Mouse (Mus musculus): ENCODE results near the gene Pptc7.
A peak's percentile ranks its signal among the peaks of the same experiment; 100 is the strongest.

The Pptc7 gene

DNA sequence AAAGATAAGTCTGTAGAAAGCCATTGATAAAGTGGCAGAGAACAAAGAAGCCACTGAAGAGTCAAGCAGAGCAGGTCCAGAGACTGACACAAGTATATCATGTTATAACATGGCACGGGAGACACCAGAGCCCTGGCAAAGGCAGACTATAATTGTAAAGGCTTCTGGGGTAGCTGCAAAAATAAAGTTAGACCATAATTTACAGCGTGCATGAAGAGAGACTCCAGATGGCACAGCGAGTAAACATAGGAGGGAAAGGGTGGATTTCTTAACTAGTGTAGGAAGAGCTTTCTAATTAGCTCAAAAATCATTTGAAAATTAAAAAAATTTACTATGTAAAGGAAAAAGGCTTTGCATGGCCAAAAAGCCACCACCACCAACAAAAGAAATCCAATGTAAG, 43.1 kb downstream of the Pptc7 start:
- DNase-seq (ENCODE audit: low read depth in 2 of 2, low spot score in 2 of 2): no peak

DNA sequence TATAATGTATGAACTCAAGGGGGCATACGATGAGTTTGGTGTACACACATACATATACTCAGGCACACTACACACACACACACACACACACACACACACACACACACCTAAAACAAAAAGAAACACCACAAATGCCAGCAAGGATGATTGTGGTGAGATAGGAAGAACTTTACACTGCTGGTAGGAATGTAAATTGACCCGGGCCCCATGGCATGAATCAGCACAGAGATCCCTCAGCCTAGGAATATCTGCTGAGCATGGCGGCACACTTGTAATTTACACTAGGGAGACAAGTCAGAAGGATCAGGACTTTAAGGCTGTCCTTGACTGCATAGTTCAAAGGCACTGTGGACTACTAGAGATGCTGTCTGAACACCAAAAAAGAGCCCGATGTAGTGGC, 46.1 kb downstream of the Pptc7 start:
- no peak for DNase-seq (ENCODE audit: low read depth in 2 of 2, low spot score in 2 of 2)

DNA sequence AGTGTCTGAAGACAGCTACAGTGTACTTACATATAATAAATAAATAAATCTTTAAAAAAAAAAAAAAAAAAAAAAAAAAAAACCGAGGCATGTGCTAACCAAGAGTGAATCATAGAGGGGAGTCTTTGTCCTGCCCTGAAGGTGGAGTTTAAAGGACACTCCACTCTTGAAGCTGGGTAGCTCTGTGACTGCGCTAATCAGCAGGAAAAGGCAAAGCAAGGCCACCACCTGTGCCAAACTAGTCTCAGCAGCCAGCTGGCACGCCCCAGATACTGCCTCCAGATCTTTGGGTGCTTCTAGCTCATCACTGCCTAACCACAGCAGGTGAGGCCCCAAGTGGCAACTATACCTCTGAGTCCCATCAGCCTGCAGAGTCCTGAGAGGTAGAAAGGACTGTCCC, 50.5 kb downstream of the Pptc7 start:
- DNase-seq (ENCODE audit: low read depth in 2 of 2, low spot score in 2 of 2): no peak

DNA sequence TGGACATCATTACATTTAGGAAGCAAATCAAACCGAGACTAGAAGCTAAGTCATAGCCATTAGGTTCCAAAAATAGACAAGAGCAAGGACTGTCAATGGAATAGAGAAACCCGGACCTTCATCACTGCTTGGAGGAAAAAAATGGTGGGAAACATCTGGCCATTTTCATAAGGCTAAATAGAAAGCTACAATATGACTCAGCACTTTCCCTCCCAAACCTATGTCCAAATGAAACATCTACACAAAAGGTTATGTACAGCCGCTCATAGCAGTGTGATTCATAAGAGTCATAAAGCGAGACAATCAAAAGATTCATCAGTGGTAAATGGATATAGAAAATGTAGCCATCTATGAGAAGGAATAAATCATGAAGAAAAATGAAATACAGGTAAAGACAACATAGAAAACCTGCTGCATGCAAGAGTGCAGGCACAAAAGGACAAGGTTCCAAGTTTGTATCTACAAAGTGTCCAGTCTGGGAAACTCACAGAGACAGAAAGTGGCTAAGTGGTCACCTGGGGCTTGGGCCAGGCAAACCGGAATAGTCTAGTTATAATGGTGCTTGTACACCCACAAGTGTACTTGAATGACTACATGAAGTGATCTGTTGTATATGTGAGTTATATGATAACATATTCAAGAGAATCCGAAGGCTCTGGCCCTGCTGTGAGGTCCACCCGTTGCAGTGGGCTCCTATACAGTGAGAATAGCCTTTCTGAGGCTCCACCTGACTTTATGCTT, 52.6 kb downstream of the Pptc7 start:
- DNase-seq (ENCODE audit: low read depth in 2 of 2, low spot score in 2 of 2): no peak

DNA sequence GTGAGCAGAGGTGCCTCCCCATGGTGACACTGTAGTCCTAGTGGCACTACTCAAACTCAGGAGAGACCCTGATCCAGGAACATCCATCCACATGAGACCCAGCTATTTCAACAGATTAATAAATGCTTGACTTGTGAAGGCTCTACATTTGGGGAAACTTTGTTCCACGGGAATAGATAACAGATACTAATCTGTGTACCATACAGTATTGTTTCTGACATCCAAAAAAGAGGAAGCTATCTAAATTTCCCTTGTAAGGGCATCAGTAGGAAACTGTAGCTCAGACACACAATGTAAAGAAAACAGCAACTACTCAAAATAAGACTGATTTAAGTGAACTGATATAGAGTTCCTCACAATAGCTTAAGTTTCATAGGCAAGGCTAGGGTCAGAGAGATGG, 58.7 kb downstream of the Pptc7 start:
- no peak for DNase-seq (ENCODE audit: low read depth in 2 of 2, low spot score in 2 of 2)

DNA sequence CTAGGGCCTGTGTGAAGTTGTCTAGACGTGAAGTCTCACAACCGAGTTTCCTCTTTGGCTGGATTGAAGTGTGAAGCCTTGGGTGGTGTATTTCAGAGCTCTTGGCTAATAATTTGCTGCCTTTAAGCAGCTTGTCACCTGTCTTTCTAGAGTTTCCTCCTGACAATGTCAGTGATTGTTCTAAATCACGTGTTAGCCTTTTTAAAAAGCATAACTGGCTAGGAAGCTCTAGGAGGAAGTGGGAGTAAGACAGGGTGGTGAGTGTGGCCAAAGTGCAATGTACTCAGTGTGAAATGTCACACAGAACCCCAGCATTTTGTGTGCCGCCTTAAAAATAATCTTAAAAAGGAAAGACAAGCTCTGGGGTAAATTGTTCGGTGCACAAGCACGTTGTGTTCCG, 59.6 kb downstream of the Pptc7 start:
- DNase-seq (ENCODE audit: low read depth in 2 of 2, low spot score in 2 of 2): peak in 1 of 2 experiments; percentile 19

DNA sequence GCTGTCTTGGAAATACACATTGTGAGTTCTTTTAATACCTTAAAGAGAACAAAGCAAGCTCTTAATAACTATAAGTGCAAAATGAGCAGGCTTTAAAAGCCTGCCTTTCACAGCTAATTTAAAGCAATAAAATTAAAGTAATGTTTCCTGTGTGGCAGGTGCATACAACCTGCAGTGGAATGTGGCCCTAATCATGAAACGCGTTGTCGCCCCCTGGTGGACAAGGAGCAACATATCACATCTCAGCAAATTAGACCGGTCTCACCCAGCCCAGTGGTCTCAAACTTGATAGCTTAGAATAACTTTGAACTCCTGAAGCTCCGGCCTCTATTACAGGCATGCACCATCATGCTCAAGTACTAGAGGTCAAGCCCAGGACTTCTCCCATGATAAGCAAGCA, 60.1 kb downstream of the Pptc7 start:
- DNase-seq (ENCODE audit: low read depth in 2 of 2, low spot score in 2 of 2): peak; percentile 77 to 83

DNA sequence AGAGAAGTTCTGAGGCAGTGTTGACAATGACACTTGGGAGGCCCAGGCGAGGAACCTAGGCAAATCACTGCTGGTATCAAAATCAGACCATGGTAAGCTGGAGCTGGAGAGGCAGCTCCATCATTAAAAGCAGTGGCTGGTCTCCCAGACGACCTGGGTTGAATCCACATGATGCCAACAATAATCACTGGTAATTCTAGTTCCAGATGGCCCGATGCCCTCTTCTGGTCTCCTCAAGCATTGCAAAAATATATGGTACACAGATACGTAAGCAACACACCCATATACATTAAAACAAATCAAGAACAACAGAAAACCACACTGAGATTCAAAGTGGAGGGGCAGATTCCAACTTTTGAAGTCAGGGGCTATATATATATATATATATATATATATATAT, 61.6 kb downstream of the Pptc7 start:
- no peak for DNase-seq (ENCODE audit: low read depth in 2 of 2, low spot score in 2 of 2)

DNA sequence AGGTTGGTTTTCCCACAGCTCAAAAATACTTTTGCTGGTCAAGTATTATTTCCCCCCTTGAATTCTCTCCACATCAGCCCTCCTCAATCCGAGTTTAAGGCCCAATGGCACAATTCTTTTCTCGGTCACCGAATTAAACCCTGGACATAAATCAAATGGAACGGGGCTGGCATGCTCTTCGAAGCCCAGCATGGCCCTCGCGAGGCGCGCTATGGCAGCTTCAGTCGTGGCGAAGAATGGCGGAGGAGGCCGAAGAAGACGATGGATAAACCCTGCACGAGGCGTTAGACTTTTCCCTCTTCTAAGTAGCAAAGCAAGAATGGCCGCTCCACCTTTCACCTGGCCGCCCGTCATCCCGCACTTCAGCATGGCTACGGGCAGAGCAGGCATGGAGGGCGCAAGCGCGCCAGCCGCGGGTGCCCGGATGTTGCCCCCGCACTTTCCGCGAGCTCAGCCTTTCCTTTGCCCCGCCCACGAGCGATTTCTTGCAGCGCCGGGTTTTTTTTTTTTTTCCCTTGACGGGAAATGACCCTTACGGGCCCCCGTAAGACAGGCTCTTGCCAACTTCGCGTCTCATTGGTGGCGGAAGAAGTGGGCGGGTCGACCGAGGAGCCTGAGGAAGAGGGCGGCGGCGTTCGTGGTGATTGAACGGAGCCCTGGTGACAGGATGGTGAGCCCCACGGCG, 69.8 kb downstream of the Pptc7 start, which contains the start of the genes Rad9b and Vps29:
Gene Rad9b (minus strand): TSS at position 427 of the 685 bp plus-strand sequence.
Gene Vps29 (plus strand): TSS at position 563 of the 685 bp plus-strand sequence.
- peak; percentile 96 to 98 for DNase-seq (ENCODE audit: low read depth in 2 of 2, low spot score in 2 of 2)

DNA sequence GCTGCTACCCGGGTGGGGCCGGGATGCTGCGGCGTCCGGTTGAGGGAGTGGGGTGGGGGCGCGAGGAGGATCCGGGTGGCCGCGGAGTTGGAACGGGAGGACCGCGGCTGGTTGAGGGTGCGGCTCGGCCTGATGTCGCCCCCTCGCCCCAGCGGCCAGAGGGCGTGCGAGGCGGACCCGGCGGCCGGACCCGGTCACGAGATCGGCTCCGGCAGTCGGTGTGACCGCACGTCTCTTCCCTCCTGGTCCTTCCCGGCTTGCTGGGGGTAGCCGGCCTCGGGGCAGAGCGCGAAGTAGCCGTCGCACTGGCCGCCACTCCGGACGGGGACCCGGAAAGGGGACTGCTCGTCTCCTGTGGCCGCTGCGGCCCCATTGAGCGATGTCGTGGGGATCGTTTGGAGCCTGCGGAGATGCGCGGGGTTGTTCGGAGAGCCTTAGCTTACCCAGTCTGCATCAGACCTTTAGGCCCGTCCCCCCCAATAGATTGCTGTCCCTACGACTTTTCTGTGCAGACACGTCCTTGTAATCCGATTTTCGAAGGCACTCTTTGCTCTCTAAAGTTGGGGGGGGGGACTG, 70.4 kb downstream of the Pptc7 start:
- DNase-seq (ENCODE audit: low read depth in 2 of 2, low spot score in 2 of 2): no peak

DNA sequence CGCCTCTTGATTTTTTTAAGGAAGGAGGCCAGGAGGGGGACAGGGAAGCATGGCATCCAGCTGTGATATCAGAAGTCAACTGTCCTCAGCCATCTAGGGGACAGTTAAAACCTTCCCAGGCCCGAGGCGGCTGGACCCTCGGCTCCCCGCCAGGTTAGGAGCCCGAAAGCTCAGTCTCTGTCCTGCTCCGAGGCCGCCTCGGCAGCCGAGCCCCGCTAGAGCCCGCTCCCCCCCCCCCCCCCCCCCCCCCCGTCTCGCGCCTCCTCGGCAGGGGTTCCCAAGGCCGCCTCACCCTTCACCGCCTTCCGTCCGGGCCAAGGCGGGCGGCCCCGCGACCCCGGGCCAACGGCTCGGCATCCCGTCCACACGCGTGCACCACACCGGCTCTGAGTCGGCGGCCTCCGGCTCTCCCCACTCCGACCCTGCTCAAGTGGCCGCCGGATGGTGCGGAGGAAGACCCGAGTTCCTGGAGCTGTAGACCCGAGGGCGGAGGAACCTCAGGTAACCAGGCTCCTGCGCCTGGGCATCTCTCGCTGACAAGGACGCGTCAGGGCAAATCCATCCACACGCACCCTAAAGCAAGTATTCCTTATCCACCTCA, 87.5 kb downstream of the Pptc7 start, which contains the start of gene Gpn3:
Gene Gpn3 (plus strand): TSS at position 286 of the 601 bp plus-strand sequence.
- DNase-seq (ENCODE audit: low read depth in 2 of 2, low spot score in 2 of 2): no peak

DNA sequence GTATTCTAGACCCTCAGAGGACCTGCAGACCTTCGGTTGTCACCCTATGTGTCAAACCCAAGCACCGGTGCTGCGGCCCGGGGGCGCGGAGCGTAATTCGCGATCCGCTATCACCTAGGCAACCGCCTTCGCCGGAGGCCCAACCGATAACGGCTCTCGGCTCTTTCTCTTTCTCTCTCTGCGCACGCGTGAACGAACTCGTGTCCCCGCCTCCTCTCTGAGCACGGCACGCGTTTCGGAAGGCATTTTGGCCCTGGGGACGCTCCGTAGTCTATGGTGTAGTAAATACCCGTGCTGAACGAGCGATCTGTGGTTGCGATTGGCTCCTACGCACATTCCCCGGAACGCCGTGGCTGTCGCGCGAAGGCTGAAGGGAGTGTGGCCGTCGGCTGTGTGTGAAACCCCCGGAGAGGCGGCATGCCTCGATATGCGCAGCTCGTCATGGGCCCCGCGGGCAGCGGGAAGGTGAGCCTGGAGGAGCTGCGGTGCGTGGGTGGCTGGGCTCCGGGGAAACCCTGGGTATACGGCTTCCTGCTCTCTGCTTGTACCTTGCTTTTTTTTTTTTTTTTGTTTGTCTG, 88.1 kb downstream of the Pptc7 start, which contains the start of gene Fam216a:
Gene Fam216a (minus strand): TSS at position 173 of the 578 bp plus-strand sequence.
- peak; percentile 98 for DNase-seq (ENCODE audit: low read depth in 2 of 2, low spot score in 2 of 2)

DNA sequence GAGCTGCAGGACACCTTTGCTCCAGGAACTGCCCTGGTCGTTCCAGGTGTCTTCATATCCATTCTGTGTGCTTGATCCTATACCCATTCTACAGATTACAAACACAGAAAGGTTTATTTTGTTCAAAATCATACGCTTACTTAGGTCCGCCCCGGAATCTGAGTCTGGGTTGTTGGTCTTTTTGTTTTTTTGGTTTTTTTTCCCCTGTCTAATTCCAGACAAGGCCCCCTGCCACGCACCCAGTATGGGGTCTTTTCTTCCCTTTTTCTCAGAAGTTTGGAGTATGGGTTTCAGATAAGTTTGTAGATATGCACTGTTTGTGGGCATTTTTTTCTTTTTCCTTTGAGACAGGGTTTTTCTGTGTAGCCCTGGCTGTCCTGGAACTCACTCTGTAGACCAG, 88.7 kb downstream of the Pptc7 start:
- no peak for DNase-seq (ENCODE audit: low read depth in 2 of 2, low spot score in 2 of 2)
